Mouse (Mus musculus): ENCODE results near the gene Methig1.
"Not testable (repeated sequence)": the region's sequence is repeated elsewhere in the genome, so short reads cannot be mapped to it uniquely, and the experiment has no call there.

The Methig1 gene

DNA sequence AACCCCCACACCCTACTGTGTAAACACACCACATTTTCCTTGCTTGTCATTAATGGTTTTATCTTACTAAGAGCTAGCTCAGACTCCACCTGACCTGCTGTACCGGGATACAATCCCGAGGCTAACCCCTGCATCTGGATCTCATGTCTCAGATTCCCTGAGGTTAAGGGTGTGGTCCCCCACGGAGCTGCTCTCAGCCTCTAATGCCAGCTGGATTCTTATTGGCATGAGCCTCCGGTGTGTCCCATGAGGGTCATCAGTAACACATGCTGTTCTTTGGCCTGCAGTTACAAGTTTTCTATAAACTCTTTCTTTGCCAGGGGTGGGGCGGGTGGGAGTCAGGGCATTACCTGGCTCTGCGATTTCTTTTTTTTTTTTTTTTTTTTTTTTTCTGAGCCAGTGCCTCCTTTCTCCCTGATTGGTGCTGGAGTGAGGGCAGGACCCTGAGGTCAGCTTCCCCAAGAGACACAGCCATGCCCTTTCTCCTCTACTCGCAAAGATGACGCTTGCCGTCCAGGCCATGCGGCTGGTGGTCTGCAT lies at the start of gene Methig1, which contains the start of gene Mettl7a2:
TSS of gene Methig1 (plus strand) at position 439 of the 540 bp plus-strand sequence.
TSS of gene Mettl7a2 (plus strand) at position 490 of the 540 bp plus-strand sequence.
- DNase-seq = no peak

DNA sequence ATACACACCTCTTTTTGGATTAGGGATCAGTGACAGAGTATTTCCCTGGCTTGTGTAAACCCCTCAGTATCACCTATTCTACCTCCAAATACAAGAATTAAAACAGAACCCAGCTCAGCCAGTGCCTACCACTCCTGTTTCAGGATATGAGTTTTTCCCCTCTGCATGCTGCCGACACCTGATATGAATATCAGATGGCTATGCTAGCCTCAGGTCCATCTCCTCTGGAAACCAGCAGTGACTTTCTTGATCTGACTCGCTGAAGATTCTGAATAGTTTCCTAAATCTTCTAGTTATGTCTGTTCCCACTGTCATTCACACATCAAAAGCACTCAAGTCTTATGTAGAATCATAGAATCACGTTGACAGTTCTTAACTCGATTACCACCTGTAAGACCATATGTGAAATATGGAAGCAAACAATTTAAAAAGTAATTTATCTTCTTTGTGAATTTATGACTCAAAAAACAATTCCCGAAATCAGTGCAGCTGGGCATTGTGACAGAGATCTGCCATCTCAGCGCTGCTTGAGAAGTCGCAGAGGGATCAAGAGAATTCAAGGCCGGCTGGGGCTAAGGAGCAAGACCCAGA lies 49.4 kb upstream of the Methig1 start:
- no peak for DNase-seq

DNA sequence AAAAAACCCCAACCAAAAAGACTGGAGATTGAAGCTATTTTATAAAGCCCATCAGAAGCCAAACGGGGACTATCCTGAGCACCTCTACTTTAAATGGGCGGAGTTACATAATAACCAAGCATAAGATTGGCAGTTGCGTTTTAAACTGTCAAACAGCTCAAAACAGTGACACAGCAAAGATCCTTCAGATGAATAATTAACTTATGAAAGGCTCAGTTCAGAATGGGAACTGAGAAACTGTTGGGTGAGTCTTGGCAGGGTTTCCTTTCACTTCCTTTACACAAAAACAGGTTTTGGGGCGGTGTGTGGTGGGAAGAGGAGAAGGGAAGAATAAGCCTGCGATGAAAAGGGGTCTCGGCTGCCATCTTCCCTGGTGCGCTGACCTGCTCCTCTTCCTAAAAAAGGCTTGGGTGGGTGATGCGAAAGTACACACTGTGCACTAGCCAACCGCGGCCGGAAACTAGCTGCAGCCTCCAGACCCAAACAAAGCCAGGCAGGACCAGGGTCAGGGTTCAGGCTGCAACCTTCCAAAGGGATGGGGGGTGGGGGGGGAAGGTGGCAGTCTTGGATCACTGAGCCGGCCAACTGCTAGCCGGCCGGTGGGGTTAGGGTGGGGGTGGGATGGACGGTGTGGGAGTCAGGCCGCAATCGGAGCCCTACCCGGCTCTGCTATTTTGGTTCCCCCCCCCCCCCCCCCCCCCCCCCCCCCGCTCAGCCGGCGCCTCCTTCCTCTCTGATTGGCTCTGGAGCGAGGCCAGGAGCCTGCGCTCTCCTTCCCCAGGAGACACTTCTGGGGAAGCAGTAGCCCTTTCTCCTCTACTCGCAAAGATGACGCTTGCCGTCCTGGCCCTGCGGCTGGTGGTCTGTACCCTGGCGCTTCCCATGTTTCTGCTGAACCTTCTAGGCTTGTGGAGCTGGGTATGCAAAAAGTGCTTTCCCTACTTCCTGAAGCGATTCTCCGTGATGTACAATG lies 48.6 kb upstream of the Methig1 start, which contains the start of gene Mettl7a1:
TSS of gene Mettl7a1 (plus strand) at position 122 of the 973 bp plus-strand sequence.
- peak; percentile 87 for DNase-seq

DNA sequence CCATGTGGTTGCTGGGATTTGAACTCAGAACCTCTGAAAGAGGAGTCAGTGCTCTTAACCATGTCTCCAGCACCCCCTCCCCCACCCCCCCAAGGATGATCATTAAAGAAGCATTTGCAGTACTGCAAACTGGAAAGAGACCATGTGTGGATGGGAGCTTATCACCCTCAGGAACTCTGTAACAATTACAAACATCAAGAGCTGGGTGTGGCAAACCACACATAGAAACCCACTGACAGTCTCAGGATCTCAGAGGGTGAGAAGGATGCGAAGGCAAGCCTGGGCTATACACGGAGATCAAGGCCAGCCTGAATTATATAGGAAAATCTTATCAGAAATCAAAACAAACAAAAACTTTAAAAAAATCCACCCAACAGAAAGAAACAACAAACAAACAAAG lies 46.7 kb upstream of the Methig1 start:
- DNase-seq = no peak

DNA sequence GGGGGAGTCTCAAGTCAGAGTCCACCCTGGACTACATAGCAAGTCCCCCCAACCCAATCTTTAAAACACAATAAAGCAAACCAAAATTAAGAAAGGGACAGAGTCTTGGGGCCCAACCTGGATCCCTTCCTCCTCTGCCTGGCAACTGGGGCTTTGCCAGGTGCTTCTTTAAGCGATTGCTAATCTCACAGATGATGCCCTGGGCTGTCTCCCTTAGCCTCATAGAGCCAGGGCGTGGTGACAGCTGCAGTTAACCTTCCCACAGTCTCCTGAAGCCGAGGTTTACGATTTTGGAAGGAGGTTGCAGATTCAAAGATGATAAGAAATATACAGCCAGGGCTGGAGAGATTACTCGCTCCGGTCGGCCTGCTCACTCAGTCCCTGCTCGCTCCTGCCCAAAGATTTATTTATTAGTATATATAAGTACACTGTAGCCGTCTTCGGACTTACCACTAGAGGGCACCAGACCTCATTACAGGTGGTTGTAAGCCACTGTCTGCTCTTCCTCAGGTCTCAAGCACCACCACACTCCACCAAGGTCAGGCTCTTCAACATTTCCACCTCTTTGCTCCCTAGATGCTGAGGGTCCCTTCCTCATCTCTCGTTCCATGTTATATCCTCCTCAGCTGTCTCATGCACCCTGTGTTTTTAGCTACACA lies 45.4 kb upstream of the Methig1 start:
- DNase-seq = peak; percentile 44

DNA sequence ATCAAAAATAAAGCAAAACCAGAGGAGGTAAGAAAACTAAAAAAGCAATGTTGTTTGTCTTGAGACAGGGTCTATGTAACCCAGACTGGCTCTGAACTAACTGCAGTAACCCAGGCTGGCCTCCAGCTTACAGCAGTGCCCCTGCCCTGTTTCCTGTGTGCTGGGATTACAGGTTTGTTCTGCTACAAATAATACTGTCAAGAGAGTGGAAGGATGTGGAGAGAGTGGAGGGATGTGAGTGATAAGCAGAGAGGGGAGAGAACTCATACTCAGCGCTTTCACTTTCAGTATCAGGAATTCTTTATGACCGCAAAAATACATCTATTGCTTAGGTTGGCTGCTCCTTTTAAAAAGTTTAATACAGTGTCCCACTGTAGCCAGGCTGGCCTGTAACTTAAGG lies 40.6 kb upstream of the Methig1 start:
- no peak for DNase-seq

DNA sequence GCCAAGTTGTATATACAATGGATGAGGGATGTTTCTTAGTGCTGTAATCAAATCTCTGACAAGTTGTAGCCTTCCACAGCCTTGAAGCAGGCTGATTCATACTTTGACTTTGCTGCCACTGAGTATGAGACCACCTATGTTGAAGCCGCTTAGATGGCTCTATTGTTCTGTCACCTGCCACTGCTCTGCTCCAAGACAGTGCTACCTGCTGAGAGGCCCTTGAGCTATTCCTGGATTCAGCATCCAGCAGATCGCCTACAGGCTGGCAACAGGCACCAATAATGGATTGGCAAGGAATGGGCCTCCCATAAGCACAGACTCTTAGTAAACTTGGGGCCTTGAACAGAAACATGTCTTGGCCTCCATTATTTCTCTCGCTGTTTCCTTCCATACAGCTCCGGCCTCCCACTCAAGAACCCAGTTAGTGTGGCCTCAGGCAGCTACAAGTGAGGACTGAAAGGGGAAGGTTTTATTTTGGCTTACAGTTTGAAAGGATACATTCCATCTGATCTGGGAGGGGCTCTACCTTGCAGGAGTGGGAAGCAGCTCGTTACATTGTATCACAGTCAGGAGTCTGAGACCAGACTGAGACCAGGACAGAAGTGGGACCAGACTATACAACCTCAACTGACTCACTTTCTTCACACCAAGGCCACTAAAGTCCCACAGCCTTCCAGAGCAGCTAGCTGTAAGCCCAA lies 38.4 kb upstream of the Methig1 start:
- no peak for DNase-seq

DNA sequence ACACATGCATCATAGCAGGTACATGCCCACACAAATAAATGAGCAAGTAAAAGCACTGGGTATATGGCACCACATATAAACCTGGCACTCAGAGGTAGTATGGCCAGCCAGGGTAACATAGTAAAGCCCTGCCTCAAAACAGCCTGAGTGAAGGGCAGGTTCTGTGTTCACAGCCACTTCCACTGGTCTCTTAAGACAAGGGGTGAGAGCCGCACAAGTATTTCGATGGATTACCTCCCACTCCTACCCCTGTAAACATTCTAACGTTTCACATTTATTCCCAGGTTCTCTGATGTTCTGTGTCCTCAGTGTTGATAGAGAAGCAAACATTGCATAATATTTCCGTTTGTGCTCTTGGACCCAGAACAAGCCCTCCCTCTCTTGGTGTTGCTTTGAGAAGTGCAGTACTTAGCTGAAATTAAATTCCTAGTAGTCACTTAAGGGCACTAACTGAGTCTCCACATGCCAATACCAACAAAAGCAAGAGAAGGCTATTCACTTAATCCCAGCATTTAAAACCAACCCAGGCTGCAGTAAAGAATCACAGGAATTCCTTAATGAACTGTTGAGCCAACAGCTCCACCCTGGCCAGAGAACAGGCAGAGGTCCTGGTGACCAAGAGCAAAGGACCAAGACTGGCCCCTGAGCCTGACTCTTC lies 34.8 kb upstream of the Methig1 start:
- not testable (repeated sequence) for DNase-seq

DNA sequence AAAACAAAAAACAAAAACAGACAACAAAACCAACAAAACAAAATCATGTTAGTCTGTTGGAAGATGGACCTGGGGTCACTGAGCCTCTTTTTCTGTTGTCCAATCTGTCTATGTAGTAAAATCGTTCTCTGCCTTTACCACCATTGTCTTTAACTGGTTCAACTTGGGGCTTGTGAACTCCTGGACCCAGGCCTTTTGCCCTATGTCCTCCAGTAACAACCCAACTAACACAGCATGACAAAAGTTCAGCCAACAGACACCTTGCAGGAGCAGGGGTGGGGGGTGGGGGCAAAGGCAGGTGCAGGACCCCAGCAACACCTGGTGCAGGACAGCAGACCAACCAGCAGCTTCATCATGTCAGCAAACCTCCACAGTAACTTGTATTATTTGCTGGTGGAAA lies 33.1 kb upstream of the Methig1 start:
- DNase-seq = no peak

DNA sequence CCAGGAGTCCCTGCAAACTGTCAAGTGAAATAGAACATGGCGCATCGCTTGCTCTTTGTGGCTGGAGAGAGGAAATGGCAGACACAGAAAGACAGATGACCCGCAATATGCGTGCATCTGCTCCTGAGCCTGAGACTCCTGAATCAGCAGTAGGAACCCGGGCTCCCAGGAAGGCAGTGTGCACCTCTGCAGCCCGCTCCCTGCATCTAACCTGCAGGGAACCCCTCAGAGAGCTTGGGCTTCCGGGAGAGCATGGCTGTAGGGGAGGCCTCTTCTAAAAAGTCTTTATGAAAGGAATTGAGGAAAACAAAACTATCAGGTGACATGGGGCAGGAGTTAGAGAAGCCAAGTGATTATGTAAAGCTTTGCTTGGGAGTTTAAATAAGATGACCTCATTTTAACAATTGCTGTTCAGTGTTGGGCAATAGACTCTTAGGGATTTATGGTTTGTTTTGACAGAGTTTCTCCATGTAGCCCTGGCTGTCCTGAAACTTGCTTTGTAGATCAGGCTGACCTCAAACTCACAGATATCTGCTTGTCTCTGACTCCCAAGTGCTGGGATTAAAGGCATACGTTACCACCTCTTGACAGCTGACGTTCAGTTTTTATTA lies 32.5 kb upstream of the Methig1 start:
- DNase-seq = no peak

DNA sequence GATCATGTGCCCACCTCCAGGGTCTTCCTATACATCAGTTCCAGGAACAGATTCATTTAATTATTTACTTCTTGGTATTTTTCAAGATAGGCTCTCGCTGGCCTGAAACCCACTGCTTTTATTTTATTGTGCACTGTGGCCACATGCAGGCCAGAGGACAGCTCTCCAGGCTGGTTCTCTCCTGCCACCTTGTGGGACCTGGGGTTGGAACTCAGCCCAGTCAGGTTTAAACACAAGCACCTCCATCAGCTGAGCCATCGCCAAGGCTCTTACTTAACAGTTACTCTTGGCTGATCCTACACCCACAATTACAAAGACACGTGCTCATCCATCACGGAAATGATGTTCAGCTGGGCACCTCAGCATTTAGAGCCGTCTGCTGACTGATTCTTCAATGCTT lies 31.8 kb upstream of the Methig1 start:
- DNase-seq = peak; percentile 64

DNA sequence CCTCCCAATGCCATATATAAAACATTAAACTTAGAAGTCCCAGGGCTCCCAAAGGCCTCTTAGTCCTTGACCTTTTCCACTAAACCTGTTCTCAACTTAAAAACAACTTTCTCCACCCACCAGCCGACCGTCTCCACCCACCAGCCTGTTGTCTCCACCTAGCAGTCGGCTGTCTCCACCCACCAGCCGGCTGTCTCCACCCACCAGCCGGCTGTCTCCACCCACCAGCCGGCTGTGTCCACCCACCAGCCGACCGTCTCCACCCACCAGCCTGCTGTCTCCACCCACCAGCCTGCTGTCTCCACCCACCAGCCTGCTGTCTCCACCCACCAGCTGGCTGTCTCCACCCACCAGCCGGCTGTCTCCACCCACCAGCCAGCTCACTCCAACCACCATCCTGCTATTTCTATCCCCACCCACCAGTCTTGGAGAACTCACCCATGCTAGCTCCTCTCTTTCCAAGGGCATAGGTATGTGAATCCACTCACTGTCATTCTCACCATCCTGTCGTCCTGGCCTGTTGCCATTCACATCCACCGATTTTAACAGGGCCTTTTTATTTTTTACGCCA lies 28.8 kb upstream of the Methig1 start:
- DNase-seq = no peak

DNA sequence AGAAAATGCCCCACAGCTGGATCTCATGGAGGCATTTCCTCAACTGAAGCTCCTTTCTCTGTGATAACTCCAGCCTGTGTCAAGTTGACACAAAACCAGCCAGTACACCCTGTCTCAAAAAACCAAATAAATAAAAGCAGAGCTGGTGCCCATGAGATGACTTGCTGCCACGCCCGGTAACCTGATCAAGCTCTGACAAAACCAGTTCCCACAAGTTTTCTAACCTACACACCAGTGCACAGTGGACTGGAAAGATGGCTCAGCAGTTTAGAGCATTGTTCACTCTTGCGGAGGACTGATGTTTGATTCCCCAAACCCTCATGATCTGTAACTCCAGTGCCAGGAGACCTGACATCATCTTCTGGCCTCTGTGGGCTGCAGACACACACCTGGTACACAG lies 27.7 kb upstream of the Methig1 start:
- DNase-seq = no peak

DNA sequence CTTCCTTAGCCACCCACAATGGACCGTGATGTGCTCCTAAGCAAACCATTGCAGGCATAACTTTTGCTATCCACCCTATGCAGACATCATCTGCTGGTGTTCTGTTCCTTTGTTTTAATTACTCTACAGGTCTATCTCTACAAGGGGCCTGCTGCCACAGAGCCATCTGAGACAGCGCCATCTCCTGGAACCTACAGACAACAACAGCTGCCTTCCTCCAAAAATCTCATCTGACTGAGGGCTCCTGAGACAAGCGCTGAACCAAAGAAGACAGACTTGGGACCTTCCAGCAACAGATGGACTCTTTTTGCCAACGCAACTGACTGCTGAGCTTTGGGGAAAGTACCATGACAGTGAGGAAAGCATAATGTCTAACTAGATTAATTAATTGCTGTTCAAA lies 24.9 kb upstream of the Methig1 start:
- not testable (repeated sequence) for DNase-seq

DNA sequence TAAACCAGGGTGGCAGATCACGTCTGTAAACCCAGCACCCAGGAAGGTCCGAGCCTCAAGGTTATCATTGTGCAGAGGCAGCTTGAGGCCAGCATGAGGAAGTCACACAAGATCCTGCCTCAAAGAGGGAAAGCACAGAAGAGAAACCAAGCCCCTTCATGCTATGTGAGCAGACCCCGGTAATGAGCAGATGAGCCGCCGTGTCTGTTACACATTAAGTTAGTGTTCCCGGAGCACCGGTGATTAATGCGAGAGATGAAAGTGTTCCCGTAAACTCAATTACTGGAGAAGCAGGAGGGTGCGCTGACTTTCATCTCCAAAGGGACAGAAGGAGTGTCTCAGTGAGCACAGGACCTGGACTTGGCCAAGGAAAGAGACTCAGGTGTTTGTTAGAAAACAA lies 23.6 kb upstream of the Methig1 start:
- DNase-seq = not testable (repeated sequence)

DNA sequence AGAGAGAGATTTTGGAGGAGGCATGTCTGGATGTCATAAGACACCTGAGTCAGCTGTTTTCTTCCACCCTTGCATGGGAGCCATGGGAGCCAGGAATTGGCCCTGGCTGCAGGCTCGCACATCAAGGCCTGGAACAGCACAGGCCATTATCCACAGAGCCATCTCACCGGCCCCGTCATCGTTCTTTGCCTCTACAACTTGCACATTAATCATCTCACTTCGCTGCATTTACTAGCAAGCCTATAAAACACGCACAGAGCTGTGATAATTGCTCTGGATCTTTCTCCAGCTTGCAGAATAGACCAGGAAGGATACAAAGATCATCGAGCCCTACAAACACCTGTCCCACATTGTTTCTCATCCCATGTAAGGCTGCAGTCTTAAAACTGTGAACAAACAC lies 22.2 kb upstream of the Methig1 start:
- no peak for DNase-seq

DNA sequence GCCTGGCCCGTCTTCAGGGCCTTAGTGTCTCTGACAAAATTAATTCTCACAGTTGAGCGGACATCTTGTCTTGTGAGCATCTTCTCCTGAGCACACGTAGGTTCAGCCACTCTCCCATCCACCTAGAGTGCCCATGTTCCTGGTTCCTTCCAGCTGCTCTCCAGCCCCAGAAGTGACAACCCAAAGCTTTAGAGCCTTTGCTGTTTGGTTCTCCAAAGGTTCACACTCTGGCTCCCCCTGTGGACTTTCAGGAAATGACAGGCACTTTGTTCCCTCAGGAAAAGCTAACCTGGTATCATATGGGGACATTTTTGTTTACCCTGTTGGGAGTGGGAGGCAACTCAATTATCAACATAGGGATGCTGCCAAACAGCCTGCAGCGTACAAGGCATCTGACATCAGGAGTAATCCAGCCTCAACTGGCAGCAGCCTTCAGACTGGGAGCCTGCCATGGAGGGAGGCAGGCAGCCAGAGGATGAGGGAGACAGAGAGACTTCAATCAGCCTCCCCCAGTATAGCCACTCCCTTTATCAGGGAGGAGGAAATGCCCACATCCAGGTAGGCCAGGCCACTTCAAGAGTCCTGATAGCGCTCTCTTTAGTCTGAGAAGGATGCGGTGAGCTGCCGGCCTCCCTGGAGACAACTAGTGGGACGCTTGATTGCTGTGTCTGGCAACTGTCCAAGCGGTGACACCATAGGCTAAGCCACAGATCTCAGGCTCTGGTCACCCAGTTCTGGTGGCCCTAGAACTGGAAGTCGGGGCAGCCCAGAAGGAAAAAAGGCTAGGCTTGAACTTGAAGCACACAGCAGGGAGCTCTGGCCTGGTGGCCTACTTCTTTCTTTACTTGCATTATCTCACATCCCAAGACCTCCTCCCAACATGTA lies 20.6 kb upstream of the Methig1 start:
- not testable (repeated sequence) for DNase-seq

DNA sequence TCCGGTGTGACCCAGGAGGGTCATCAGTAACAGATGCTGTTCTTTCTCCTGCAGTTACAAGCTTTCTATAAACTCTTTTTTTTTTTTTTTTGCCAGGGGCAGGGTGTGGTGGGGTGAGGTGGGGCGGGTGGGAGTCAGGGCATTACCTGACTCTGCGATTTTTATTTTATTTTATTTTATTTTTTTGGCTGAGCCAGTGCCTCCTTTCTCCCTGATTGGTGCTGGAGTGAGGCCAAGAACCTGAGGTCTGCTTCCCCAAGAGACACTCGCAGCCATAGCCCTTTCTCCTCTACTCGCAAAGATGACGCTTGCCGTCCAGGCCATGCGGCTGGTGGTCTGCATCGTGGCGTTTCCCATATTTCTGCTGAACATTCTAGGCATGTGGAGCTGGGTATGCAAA lies 18.3 kb upstream of the Methig1 start, which contains the start of gene Mettl7a3:
TSS of gene Mettl7a3 (plus strand) at position 301 of the 400 bp plus-strand sequence.
- no peak for DNase-seq

DNA sequence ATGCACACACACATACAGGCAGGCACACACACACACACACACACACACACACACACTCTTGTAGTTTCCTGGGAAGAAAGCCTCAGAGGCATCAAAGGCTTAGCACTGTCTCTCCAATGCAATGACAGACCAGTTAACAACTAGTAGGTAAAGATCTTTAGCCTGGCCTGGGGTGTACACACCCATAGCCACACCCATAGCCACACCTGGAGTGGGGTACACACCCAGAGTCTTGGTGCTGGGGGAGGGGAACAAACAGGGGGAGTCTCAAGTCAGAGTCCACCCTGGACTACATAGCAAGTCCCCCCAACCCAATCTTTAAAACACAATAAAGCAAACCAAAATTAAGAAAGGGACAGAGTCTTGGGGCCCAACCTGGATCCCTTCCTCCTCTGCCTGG lies 15.6 kb upstream of the Methig1 start:
- DNase-seq = not testable (repeated sequence)

DNA sequence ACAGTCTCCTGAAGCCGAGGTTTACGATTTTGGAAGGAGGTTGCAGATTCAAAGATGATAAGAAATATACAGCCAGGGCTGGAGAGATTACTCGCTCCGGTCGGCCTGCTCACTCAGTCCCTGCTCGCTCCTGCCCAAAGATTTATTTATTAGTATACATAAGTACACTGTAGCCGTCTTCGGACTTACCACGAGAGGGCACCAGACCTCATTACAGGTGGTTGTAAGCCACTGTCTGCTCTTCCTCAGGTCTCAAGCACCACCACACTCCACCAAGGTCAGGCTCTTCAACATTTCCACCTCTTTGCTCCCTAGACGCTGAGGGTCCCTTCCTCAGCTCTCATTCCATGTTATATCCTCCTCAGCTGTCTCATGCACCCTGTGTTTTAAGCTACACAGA lies 15.1 kb upstream of the Methig1 start:
- DNase-seq = peak; percentile 52
